Mouse (Mus musculus): ENCODE measurements around the gene Cfap61.

- TF ChIP-seq CTCF (IDR thresholded peaks at IDR 0.05; ENCODE audit: low read depth, low read length), result no peak
- TF ChIP-seq POLR2A (IDR thresholded peaks at IDR 0.05; ENCODE audit: extremely low read depth, insufficient read depth, low read length), result no peak
Measured at GRCm38 (mm10) chr2:146257609-146258008, 323.0 kb downstream of the Cfap61 start.
